Comparison of ENCODE assay signal across 10 mouse cellular contexts in genomic region chr4:41660851-41661430, GRCm38 (mm10). TPM values are rescaled to one million over a fixed set of nuclear protein-coding genes. Genes with fewer than 3 reads are reported as not detected.
DNase-seq lines count a peak whose midpoint lies in the region; ATAC-seq and TF ChIP-seq lines count a peak whose summit lies in the region.
"Had no signal": no experiment of that assay in that cellular context is flagged by ENCODE, and none has a peak within 500 bp of the region (broad histone marks: within the 10 kb centered on the region; RNA-seq: fewer than 3 reads in every experiment).

No protein-coding gene starts in this region.

- no peak overlapping the region for H3K4me2 ChIP-seq in hindbrain, postnatal 0 days (ENCODE audit: low read depth, low read length)
- H3K4me2 ChIP-seq in liver, embryonic 13.5 days = no peak overlapping the region

- WGBS in hindbrain, postnatal 0 days = 28% methylated on average over 11 of the region's 11 CpGs
- WGBS in liver, embryonic 13.5 days (ENCODE audit: insufficient replicate concordance) = 56% methylated on average over 11 of the region's 11 CpGs

- no peak overlapping the region for H3K9ac ChIP-seq in hindbrain, postnatal 0 days (replicated peaks; ENCODE audit: low read length)
- no peak overlapping the region for H3K9ac ChIP-seq in liver, embryonic 13.5 days

- TF ChIP-seq CTCF in hindbrain, postnatal 0 days (IDR thresholded peaks at IDR 0.05; ENCODE audit: low read depth) = no peak

- no peak for ATAC-seq in hindbrain, postnatal 0 days
- ATAC-seq in liver, embryonic 13.5 days (ENCODE audit: low read depth) = peak; percentile 62

- no peak overlapping the region for H3K4me3 ChIP-seq in hindbrain, postnatal 0 days (ENCODE audit: low read length)
- H3K4me3 ChIP-seq in liver, embryonic 13.5 days (replicated peaks) = no peak overlapping the region

- H3K36me3 ChIP-seq in hindbrain, postnatal 0 days (ENCODE audit: insufficient read depth, low read length) = peaks cover 13% of the 10 kb centered on the region; the same call in 1 of the 2 replicates
- H3K36me3 ChIP-seq in liver, embryonic 13.5 days = no peaks in the 10 kb centered on the region

- peaks cover 6% of the 10 kb centered on the region; the same call in 1 of the 2 replicates for H3K4me1 ChIP-seq in hindbrain, postnatal 0 days (ENCODE audit: insufficient read depth, low read length)
- H3K4me1 ChIP-seq in liver, embryonic 13.5 days (replicated peaks) = peaks cover 27% of the 10 kb centered on the region

- H3K27ac ChIP-seq in hindbrain, postnatal 0 days = no peak overlapping the region
- H3K27ac ChIP-seq in liver, embryonic 13.5 days = peak overlapping the region; percentile 15; the same call in 1 of the 2 replicates

- H3K27me3 ChIP-seq in hindbrain, postnatal 0 days (ENCODE audit: insufficient read depth, low read length) = no peaks in the 10 kb centered on the region
- H3K27me3 ChIP-seq in liver, embryonic 13.5 days = peaks cover 54% of the 10 kb centered on the region

- peak; percentile 72 for DNase-seq in adrenal gland, postnatal 14 days
- DNase-seq in adrenal gland, postnatal 25 days = no peak
- peak; percentile 88 for DNase-seq in embryo, embryonic 11 days
- DNase-seq in hindbrain, postnatal 0 days (ENCODE audit: low spot score) = peak; percentile 65
- DNase-seq in liver, embryonic 13.5 days = no peak
- DNase-seq in right cerebral cortex, postnatal 10 days (ENCODE audit: low spot score in 2 of 2) = no peak
- no peak for DNase-seq in spleen, postnatal 10 days (ENCODE audit: low spot score in 2 of 2)
- no peak for DNase-seq in gastrocnemius, postnatal 10 days

- H3K9me3 ChIP-seq in hindbrain, postnatal 0 days (ENCODE audit: low read length) = no peaks in the 10 kb centered on the region
- no peaks in the 10 kb centered on the region for H3K9me3 ChIP-seq in liver, embryonic 13.5 days (replicated peaks)

RNA-seq across cellular contexts. Expression of gene Enho, which starts 20.8 kb away (rescaled TPM):
- total RNA-seq in adrenal gland, postnatal 14 days (2021) = 3.5 and 6.9 TPM in 2 replicates
- total RNA-seq in adrenal gland, postnatal 25 days (2021) = 2.0 and 3.9 TPM in 2 replicates
- total RNA-seq in hindbrain, postnatal 0 days (2014; rRNA removed) = 179 and 205 TPM in 2 replicates
- polyA plus RNA-seq in hindbrain, postnatal 0 days (2015; fragmentation: Nextera tagmentation; extraction: Ambion mirVana) = 139 and 141 TPM in 2 replicates
- 1.2 and 1.5 TPM in 2 replicates for polyA plus RNA-seq in liver, embryonic 13.5 days (2015; fragmentation: Nextera tagmentation; extraction: Ambion mirVana)
- 10 to 100 TPM; 12.9 to 14.5 TPM for total RNA-seq in gastrocnemius, postnatal 10 days (2021)
- total RNA-seq: common myeloid progenitor, adult 5-6 weeks; neutrophil, adult 5-6 weeks had no signal

RNA-seq across cellular contexts. Expression of gene Cntfr, which starts 35.9 kb away (rescaled TPM):
- total RNA-seq in adrenal gland, postnatal 14 days (2021) = 61.2 and 63.2 TPM in 2 replicates
- total RNA-seq in adrenal gland, postnatal 25 days (2021) = 46.3 and 49.8 TPM in 2 replicates
- total RNA-seq in hindbrain, postnatal 0 days (2014; rRNA removed) = 59.3 and 61.9 TPM in 2 replicates
- polyA plus RNA-seq in hindbrain, postnatal 0 days (2015; fragmentation: Nextera tagmentation; extraction: Ambion mirVana) = 18.5 and 22.1 TPM in 2 replicates
- 0.38 and 0.62 TPM in 2 replicates for polyA plus RNA-seq in liver, embryonic 13.5 days (2015; fragmentation: Nextera tagmentation; extraction: Ambion mirVana)
- 10 to 100 TPM; 20.1 to 28.2 TPM for total RNA-seq in gastrocnemius, postnatal 10 days (2021)
- total RNA-seq: common myeloid progenitor, adult 5-6 weeks; neutrophil, adult 5-6 weeks had no signal

RNA-seq across cellular contexts. Expression of gene Il11ra1, which starts 38.8 kb away (rescaled TPM):
- total RNA-seq in adrenal gland, postnatal 14 days (2021) = 56.9 and 60.2 TPM in 2 replicates
- 56.7 and 83.4 TPM in 2 replicates for total RNA-seq in adrenal gland, postnatal 25 days (2021)
- total RNA-seq in hindbrain, postnatal 0 days (2014; rRNA removed) = 24.4 and 41.9 TPM in 2 replicates
- 47.4 and 49.8 TPM in 2 replicates for polyA plus RNA-seq in hindbrain, postnatal 0 days (2015; fragmentation: Nextera tagmentation; extraction: Ambion mirVana)
- 32.7 and 35.8 TPM in 2 replicates for polyA plus RNA-seq in liver, embryonic 13.5 days (2015; fragmentation: Nextera tagmentation; extraction: Ambion mirVana)
- 10 to 100 TPM; 74.3 to 75.3 TPM for total RNA-seq in gastrocnemius, postnatal 10 days (2021)

RNA-seq across cellular contexts. Expression of gene Rpp25l, which starts 52.4 kb away (rescaled TPM):
- 30.1 and 34.1 TPM in 2 replicates for total RNA-seq in adrenal gland, postnatal 14 days (2021)
- 34.5 and 36.2 TPM in 2 replicates for total RNA-seq in adrenal gland, postnatal 25 days (2021)
- 35.0 and 42.2 TPM in 2 replicates for total RNA-seq in hindbrain, postnatal 0 days (2014; rRNA removed)
- 47.3 and 48.3 TPM in 2 replicates for polyA plus RNA-seq in hindbrain, postnatal 0 days (2015; fragmentation: Nextera tagmentation; extraction: Ambion mirVana)
- polyA plus RNA-seq in liver, embryonic 13.5 days (2015; fragmentation: Nextera tagmentation; extraction: Ambion mirVana) = 38.6 and 40.8 TPM in 2 replicates
- total RNA-seq in gastrocnemius, postnatal 10 days (2021) = 10 to 100 TPM; 31.5 to 41.4 TPM

Comparison
In these comparisons a context has a peak if more than half of its experiments do, and no peak if none do; other contexts are left out.
1. DNase-seq: peak in adrenal gland, postnatal 14 days (single experiment), embryo, embryonic 11 days (single experiment) and hindbrain, postnatal 0 days (single experiment); none in adrenal gland, postnatal 25 days (single experiment), liver, embryonic 13.5 days (single experiment), right cerebral cortex, postnatal 10 days (0 of 2), spleen, postnatal 10 days (0 of 2) and gastrocnemius, postnatal 10 days (single experiment).
2. RNA of gene Enho, which starts 20.8 kb away (total RNA-seq): 179 to 205 TPM in hindbrain, postnatal 0 days; 12.9 to 14.5 TPM in gastrocnemius, postnatal 10 days, 3.5 to 6.9 TPM in adrenal gland, postnatal 14 days and 2.0 to 3.9 TPM in adrenal gland, postnatal 25 days; every median in the first group is over 10 times any median in the second.